Mouse (Mus musculus): ENCODE data around the gene Rnf216. TPM values are rescaled to one million over a fixed set of nuclear protein-coding genes. Genes with fewer than 3 reads are reported as not detected.

Rnf216 gene
- polyA plus RNA-seq, 1 experiment: 17.7 TPM

- Histone ChIP-seq H3K4me3 (replicated peaks) (no peak overlapping the region), H3K36me3 (replicated peaks; ENCODE audit: low read length) (peaks cover 87% of the 10 kb centered on the region), H3K27me3 (replicated peaks) (no peaks in the 10 kb centered on the region), H3K9me3 (no peaks in the 10 kb centered on the region), H3K4me1 (peaks cover 32% of the 10 kb centered on the region)
- TF ChIP-seq GATA1 (IDR thresholded peaks at IDR 0.05; ENCODE audit: borderline replicate concordance, low read length) (no peak), FLI1 (IDR thresholded peaks at IDR 0.05; ENCODE audit: low read length) (no peak)
These were observed 115.3 kb downstream of the Rnf216 start for GRCm38 (mm10) chr5:142997526-142997925.

GRCm38 (mm10) chr5:142994746-142995145 lies 118.0 kb downstream of the Rnf216 start:
- Histone ChIP-seq H3K36me3 (replicated peaks; ENCODE audit: low read length) (peaks cover 90% of the 10 kb centered on the region), H3K9me3 (no peaks in the 10 kb centered on the region)

GRCm38 (mm10) chr5:142989167-142989566 lies 123.6 kb downstream of the Rnf216 start:
- Histone ChIP-seq H3K27me3 (replicated peaks) (peaks cover 8% of the 10 kb centered on the region), H3K36me3 (replicated peaks; ENCODE audit: low read length) (peaks cover 47% of the 10 kb centered on the region), H3K9me3 (no peaks in the 10 kb centered on the region), H3K4me1 (peaks cover 28% of the 10 kb centered on the region), H3K4me3 (replicated peaks) (no peak overlapping the region)
- TF ChIP-seq GATA1 (IDR thresholded peaks at IDR 0.05; ENCODE audit: borderline replicate concordance, low read length) (no peak), FLI1 (IDR thresholded peaks at IDR 0.05; ENCODE audit: low read length) (no peak)

More at GRCm38 (mm10) chr5:142994746-142995145, 118.0 kb downstream of the Rnf216 start:
- Histone ChIP-seq H3K27me3 (replicated peaks) (no peaks in the 10 kb centered on the region), H3K4me3 (replicated peaks) (no peak overlapping the region), H3K4me1 (peaks cover 21% of the 10 kb centered on the region)
- no peak for TF ChIP-seq FLI1 (IDR thresholded peaks at IDR 0.05; ENCODE audit: low read length)
- no peak for TF ChIP-seq GATA1 (IDR thresholded peaks at IDR 0.05; ENCODE audit: borderline replicate concordance, low read length)

- peaks cover 8% of the 10 kb centered on the region for H3K27me3 ChIP-seq (replicated peaks)
- no peak overlapping the region for H3K4me3 ChIP-seq (replicated peaks)
- H3K36me3 ChIP-seq (replicated peaks; ENCODE audit: low read length): peaks cover 40% of the 10 kb centered on the region
- H3K9me3 ChIP-seq: no peaks in the 10 kb centered on the region
- peaks cover 35% of the 10 kb centered on the region for H3K4me1 ChIP-seq
- no peak for TF ChIP-seq GATA1 (IDR thresholded peaks at IDR 0.05; ENCODE audit: borderline replicate concordance, low read length)
- no peak for TF ChIP-seq FLI1 (IDR thresholded peaks at IDR 0.05; ENCODE audit: low read length)
These were observed 124.3 kb downstream of the Rnf216 start for GRCm38 (mm10) chr5:142988520-142988919.

- no peak overlapping the region for H3K4me3 ChIP-seq (replicated peaks)
- no peak for TF ChIP-seq FLI1 (IDR thresholded peaks at IDR 0.05; ENCODE audit: low read length)
- TF ChIP-seq GATA1 (IDR thresholded peaks at IDR 0.05; ENCODE audit: borderline replicate concordance, low read length): no peak
- H3K9me3 ChIP-seq: no peaks in the 10 kb centered on the region
- H3K27me3 ChIP-seq (replicated peaks): peaks cover 8% of the 10 kb centered on the region
- H3K4me1 ChIP-seq: peaks cover 49% of the 10 kb centered on the region
- H3K36me3 ChIP-seq (replicated peaks; ENCODE audit: low read length): no peaks in the 10 kb centered on the region
These were observed 128.5 kb downstream of the Rnf216 start for GRCm38 (mm10) chr5:142984271-142984670.

GRCm38 (mm10) chr5:142983174-142983573 lies 129.6 kb downstream of the Rnf216 start:
- TF ChIP-seq FLI1 (IDR thresholded peaks at IDR 0.05; ENCODE audit: low read length) (no peak), GATA1 (IDR thresholded peaks at IDR 0.05; ENCODE audit: borderline replicate concordance, low read length) (no peak)
- H3K4me1 ChIP-seq: peaks cover 45% of the 10 kb centered on the region

GRCm38 (mm10) chr5:142982046-142982801 lies 130.6 kb downstream of the Rnf216 start:
- H3K4me3 ChIP-seq (replicated peaks): peak overlapping the region; percentile 73
- TF ChIP-seq GATA1 (IDR thresholded peaks at IDR 0.05; ENCODE audit: borderline replicate concordance, low read length): no peak
- no peak for TF ChIP-seq FLI1 (IDR thresholded peaks at IDR 0.05; ENCODE audit: low read length)
- no peaks in the 10 kb centered on the region for H3K36me3 ChIP-seq (replicated peaks; ENCODE audit: low read length)
- peaks cover 41% of the 10 kb centered on the region for H3K4me1 ChIP-seq
- H3K9me3 ChIP-seq: no peaks in the 10 kb centered on the region
- H3K27me3 ChIP-seq (replicated peaks): peaks cover 14% of the 10 kb centered on the region

More at GRCm38 (mm10) chr5:142983174-142983573, 129.6 kb downstream of the Rnf216 start:
- Histone ChIP-seq H3K9me3 (no peaks in the 10 kb centered on the region), H3K4me3 (replicated peaks) (no peak overlapping the region), H3K27me3 (replicated peaks) (peaks cover 11% of the 10 kb centered on the region), H3K36me3 (replicated peaks; ENCODE audit: low read length) (no peaks in the 10 kb centered on the region)

- TF ChIP-seq GATA1 (IDR thresholded peaks at IDR 0.05; ENCODE audit: borderline replicate concordance, low read length): no peak
- no peak for TF ChIP-seq FLI1 (IDR thresholded peaks at IDR 0.05; ENCODE audit: low read length)
- no peak overlapping the region for H3K4me3 ChIP-seq (replicated peaks)
- peaks cover 9% of the 10 kb centered on the region; the same call in 1 of the 2 replicates for H3K4me1 ChIP-seq
These were observed 136.3 kb downstream of the Rnf216 start for GRCm38 (mm10) chr5:142976516-142976915.

GRCm38 (mm10) chr5:142974598-142975121 lies 138.1 kb downstream of the Rnf216 start:
- TF ChIP-seq FLI1 (IDR thresholded peaks at IDR 0.05; ENCODE audit: low read length): no peak
- no peaks in the 10 kb centered on the region for H3K36me3 ChIP-seq (replicated peaks; ENCODE audit: low read length)
- peaks cover 9% of the 10 kb centered on the region; the same call in 1 of the 2 replicates for H3K4me1 ChIP-seq
- peaks cover 11% of the 10 kb centered on the region for H3K9me3 ChIP-seq
- peak overlapping the region; percentile 26 for H3K4me3 ChIP-seq (replicated peaks)
- peaks cover 68% of the 10 kb centered on the region for H3K27me3 ChIP-seq (replicated peaks)

More at GRCm38 (mm10) chr5:142976516-142976915, 136.3 kb downstream of the Rnf216 start:
- Histone ChIP-seq H3K9me3 (no peaks in the 10 kb centered on the region), H3K36me3 (replicated peaks; ENCODE audit: low read length) (no peaks in the 10 kb centered on the region), H3K27me3 (replicated peaks) (peaks cover 56% of the 10 kb centered on the region)

- no peak overlapping the region for H3K4me3 ChIP-seq (replicated peaks)
- no peaks in the 10 kb centered on the region for H3K36me3 ChIP-seq (replicated peaks; ENCODE audit: low read length)
- TF ChIP-seq FLI1 (IDR thresholded peaks at IDR 0.05; ENCODE audit: low read length): no peak
- no peak for TF ChIP-seq GATA1 (IDR thresholded peaks at IDR 0.05; ENCODE audit: borderline replicate concordance, low read length)
- peaks cover 16% of the 10 kb centered on the region for H3K9me3 ChIP-seq
- peaks cover 73% of the 10 kb centered on the region for H3K27me3 ChIP-seq (replicated peaks)
- H3K4me1 ChIP-seq: peaks cover 9% of the 10 kb centered on the region; the same call in 1 of the 2 replicates
These were observed 138.8 kb downstream of the Rnf216 start for GRCm38 (mm10) chr5:142973971-142974370.

Measured in megakaryocyte, embryonic 14.5 days (primary cell).